In the genomic region with DNA sequence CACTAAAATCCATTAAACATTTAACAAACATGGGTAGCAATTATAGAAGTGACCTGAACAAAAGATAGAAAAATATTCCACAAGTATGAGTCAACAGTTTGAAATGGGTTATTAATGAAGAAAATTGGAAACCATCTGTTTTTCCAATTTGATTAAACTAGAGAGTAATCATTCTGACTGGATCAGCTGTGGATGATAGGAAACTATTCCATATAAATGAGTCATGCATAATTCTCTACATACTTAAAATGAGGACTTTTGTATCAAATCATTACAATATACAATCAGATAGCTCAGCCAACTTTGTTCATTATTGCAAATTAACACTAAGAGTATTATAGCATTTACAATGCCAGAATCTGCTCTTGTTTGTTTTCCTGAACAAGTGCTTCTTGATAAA, we compare ENCODE assay signal across 16 mouse cellular contexts.
"Had no signal": no experiment of that assay in that cellular context is flagged by ENCODE, and none has a peak within 500 bp of the region (broad histone marks: within the 10 kb centered on the region; RNA-seq: fewer than 3 reads in every experiment).

No protein-coding gene starts in this region.

- DNase-seq: cerebellum, adult 9-10 months; cerebellum, adult 9-11 months; cerebellum, postnatal 10 days; cerebellum, postnatal 14 days; cerebellum, postnatal 25 days; cerebellum, postnatal 36 days; embryo, embryonic 11 days; forebrain, postnatal 0 days; gastrocnemius, adult 2 months; gastrocnemius, postnatal 10 days; gastrocnemius, postnatal 14 days; gastrocnemius, postnatal 25 days; gastrocnemius, postnatal 36 days; heart, adult 11 months; heart, adult 18-20 months; heart, adult 2 months had no signal
